In the genomic region with DNA sequence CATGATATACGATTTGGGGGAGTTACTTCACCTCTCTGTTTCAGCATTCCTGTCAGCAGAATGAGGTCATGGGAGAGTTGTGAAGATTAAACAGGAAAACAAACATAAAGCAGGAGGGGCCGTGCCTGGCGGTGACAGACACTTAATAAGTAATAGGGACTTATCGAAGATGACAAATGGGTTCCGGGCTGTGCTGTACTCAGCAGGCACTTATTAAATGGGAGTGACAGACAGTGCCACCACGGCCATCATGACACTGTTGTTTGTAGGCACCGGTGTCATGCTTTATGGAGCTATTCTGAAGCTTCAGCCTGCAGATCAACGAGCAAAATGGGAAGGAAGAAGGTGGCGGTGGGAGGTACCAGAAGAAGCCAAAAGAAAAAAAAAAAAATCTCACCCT, we compare ENCODE assay signal across 15 mouse cellular contexts.
"Had no signal": no experiment of that assay in that cellular context is flagged by ENCODE, and none has a peak within 500 bp of the region (broad histone marks: within the 10 kb centered on the region; RNA-seq: fewer than 3 reads in every experiment).

No protein-coding gene starts in this region.

- H3K27me3 ChIP-seq: midbrain, embryonic 12.5 days had no signal

- H3K27ac ChIP-seq: liver, embryonic 14.5 days; midbrain, embryonic 10.5 days; midbrain, embryonic 12.5 days had no signal

- H3K9ac ChIP-seq: liver, embryonic 14.5 days; lung, embryonic 14.5 days; midbrain, embryonic 12.5 days had no signal

- DNase-seq: lung, adult 18-20 months; lung, embryonic 14.5 days; lung, postnatal 10 days; lung, postnatal 4 days; midbrain, embryonic 14.5 days; retina, postnatal 1 day; right cerebral cortex, adult 18-20 months; thymus, adult 2 months; thymus, postnatal 25 days; thymus, postnatal 4 days had no signal

- H3K4me1 ChIP-seq: midbrain, embryonic 10.5 days; midbrain, embryonic 12.5 days had no signal

- ATAC-seq: midbrain, embryonic 16.5 days had no signal

- H3K9me3 ChIP-seq: midbrain, embryonic 10.5 days; midbrain, embryonic 12.5 days had no signal

- H3K36me3 ChIP-seq: midbrain, embryonic 10.5 days; midbrain, embryonic 12.5 days had no signal

- H3K4me3 ChIP-seq: midbrain, embryonic 10.5 days; midbrain, embryonic 12.5 days; myocyte had no signal

- H3K4me2 ChIP-seq: lung, embryonic 14.5 days; midbrain, embryonic 12.5 days had no signal
